Mouse (Mus musculus): ENCODE results near the gene Ahcyl1.

Gene Ahcyl1

DNA sequence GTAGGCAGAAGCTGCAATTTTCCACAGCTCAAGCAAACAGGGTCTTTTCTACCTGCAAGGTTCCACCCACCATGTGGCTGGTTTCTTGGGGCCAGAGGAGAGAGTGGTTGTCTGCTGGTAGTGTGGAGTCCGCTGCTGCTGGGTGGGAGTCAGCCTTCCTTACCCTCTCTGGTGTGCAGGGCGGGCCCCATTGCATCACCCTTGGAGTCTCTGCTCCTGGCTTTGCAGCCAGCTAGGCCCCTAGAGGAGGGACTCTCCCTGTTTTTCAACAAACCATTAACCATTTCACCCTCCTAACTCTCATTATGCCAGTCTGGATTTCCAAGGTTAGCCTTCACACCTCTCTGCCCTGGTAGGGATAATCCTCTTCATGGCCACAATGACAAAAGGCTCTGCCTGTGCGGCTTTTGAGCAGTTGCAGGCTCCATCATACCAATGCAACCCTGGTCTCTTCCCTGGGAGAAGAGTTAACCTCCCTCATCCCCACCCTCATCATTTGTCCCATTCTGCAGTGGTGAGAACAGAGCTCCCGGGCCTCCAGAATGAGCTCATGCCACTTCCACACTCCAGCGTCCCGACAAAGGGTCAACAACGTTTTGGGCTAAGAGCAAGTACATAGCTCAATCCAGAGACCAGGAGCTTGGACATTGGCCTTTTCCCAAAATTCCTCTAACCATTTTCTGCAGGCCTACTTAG, 7.5 kb upstream of the Ahcyl1 start:
- no peak for DNase-seq

DNA sequence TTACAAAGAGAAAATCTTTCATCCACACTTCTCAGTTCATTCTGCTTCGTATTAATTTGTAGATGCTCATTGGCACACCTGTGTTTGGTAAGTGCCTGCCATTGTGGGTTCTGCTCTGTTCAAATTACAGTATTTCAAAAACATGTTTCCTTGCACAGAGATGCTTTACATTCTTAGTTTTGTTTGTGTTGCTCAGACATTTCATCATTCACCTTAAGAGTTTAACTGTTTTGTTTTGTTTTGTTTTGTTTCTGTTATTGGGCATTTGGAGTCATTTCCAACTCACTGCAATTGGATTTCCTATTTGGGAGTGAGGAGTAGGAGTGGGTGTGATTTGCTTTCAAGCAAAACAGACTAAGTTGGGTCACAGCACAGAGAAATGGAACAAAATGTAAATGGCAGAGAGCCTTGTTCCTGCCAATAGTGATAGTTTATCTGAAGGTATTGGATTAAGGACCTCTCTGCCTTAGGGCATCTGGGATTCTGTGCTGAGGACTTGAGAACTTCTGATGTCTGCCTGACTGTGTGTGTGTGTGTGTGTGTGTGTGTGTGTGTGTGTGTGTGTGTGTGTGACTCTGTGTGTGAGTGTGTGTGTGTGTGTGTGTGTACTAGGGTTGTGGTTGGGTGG, 5.5 kb upstream of the Ahcyl1 start:
- no peak for DNase-seq

DNA sequence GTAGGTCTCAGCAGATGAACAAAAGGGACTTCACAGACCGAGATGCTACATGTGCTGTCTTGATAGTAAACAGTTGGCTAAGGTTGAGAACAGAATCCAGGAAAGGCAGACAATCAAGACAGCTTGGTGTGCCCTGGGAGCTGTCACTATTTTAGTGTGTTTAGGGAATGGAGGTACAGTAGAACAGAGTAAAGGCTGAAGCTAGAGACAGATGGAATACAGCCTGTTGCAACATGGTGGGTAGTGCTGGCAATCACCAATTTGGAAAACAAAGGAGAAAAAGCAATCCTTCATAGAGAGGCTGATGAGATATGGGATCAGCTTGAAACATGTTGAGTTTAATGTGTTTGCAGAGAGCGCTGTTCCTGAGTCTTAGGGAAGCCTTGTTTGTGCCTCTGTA, 4.3 kb upstream of the Ahcyl1 start:
- no peak for DNase-seq

GRCm38 (mm10) chr3:107696910-107697309, 550 bp upstream of the Ahcyl1 start:
- DNase-seq, result no peak

DNA sequence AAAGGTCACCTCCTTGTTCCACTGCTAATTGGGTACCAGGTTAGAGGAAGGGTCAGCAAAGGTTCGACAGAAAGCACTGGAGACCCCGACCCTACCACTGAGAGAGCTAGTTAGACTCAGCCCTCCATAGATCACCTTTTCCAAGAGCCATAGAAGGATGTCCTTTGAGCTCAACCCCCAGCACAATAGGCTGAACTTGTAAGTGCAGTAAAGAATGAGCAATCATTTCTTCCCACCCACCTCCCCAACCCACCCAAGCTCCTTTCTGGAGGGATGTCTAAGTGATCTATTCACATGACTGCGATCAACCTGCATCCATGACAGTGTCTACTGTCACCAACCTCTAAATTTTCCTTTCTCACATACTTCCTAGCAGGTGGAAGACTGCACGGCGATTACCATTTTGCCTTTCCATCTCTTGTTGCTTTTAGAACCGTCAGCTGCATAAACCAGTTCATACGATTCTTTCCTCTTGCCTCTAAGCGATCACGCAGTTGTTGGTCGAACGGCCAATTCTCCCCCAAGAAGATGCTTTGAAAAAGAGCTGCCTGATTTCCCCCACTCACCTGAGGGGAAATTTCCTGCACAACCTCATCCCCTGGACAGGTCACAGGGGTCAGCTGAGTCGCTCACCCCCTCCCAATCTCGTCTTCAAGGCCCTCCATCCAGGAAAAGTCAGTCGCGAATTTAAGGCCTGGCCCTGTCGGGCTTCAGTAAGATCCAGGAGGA, 977 bp downstream of the Ahcyl1 start:
- DNase-seq, result no peak

DNA sequence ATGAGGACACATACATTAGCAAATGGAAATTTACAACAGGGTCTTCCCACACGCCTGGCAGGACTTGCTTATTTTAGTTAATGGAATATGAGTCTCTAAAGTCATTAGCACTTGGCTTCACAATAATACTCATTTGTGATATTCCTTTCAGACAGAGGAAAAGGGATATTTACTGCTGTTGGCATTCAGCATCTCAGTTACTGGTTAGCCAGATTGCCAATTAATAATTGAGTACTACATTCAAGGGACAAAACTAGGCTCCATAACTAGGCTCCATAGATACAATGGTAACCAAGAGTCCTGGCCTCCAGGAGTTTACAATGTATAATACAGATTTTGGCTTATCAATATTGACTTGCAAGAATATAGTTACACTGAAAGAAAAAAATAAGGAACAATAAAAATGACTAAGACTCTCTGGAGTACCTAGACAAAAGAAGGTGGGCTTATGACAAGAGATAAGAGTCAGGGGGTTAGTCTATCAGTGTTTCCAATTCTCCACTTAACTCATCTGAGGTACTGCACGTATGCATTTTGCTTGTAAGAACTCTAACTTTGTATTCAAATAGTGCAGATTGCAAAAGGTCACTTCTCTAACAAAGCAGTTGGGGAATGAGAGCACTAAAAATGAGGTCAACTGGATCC, 2.0 kb downstream of the Ahcyl1 start:
- no peak for DNase-seq

GRCm38 (mm10) chr3:107690366-107690765, 6.0 kb downstream of the Ahcyl1 start:
- no peak for DNase-seq

DNA sequence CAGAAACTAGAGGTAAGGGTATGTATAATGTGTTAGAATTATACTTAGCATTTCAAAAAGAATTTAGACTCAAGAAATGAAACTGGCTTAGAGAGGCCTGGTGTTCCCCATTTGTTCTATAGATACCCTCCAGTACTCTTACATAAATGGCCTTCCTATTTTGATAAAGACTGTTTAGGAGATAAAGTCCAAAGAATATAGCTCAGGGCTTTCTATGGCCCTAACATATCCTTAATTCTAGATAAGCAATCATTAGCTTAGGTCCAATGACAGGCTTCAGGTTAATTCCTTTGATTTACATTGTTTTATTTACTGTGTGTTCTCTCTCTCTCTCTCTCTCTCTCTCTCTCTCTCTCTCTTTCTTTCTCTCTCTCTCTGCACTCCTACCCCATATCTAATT, 7.1 kb downstream of the Ahcyl1 start:
- no peak for DNase-seq

- no peak for DNase-seq
Observed at GRCm38 (mm10) chr3:107688236-107688635, 8.1 kb downstream of the Ahcyl1 start.

DNA sequence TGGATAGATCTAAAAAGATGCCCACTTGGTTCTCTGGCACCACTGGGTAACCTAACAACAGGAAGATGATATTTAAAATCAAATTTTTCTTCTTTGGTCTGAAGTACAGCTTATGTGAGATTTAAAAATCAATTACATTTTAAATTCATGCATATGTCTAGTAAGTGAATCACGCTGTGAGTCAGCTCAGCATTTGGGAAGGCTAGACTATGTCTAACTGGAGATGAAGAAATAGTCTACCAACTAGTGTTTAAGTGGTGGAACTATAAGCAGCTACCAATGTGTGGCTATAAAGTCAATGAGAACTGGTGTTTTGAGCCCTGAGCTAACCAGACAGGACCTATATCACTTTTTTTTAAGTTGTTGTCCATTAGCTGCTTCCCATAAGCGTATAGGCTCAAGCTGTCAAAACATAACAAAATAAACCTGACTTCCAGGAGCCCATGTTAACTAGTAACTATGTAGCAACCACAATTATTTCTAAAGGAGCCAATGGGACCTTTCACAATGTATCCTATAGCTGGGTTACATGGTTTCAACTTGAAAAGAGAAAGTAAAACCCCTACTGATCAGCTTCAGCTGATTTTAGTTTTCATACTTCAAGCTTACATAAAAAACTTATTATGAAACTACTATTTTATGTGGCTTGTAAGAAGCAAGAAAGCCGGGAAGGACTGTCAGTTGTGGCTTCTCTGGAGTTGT, 9.9 kb downstream of the Ahcyl1 start:
- no peak for DNase-seq

DNA sequence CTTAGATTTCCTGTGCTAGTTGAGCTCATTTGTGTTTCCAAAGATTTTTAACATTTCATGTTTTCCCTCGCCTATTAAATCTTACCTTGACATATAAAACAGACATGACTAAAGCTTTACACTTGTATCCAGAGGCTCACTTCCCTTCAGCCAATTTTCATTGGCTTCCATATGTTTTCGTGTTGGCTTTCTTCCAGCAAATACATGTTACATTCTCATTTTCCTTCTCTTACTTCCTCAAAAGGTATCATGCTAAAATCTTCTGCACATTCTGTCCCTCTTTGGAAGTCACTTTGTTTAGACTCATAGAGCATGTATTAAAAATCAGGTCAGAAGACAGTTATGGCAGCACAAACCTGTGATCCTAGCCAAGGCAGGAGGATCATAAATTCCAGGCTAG, 10.7 kb downstream of the Ahcyl1 start:
- no peak for DNase-seq

DNA sequence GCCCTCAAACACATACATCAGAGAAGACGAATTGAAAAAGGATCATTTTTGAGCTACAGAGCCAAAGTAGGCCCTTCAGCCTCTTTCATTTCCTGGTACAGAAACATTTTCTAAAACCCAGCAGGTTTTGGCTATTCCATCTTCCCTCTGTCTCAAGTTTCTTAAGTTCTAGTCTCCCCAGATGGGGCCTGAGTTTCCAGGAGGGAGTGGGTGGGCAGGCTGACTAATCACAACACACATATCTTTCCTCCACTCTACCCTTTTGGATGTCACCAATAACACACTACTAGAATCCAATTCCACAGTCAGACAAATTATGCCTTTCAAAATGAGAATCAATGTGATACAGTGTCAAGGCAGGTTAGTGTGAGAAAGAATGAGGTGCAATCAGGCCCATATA, 12.8 kb downstream of the Ahcyl1 start:
- DNase-seq, result no peak

GRCm38 (mm10) chr3:107680790-107681576, 15.4 kb downstream of the Ahcyl1 start:
- no peak for DNase-seq

DNA sequence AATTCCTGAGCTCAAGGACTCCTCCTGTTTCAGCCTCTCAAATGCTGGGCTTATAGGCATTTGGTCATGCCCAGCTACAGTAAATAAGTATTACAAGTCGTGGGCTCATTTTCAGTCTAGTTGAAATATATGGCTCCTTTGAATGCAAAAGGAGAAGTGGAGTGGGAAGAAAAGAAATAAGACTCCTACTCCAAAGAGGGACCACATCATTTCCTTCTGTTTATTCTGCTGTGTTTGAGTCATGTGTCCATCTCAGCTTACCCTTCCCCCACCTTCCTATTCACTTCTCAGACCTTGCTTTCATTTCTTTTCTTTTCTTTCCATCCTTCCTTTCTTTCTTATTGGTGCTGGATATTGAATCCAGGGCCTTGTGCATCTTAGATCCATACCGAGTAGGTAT, 24.9 kb downstream of the Ahcyl1 start:
- no peak for DNase-seq

DNA sequence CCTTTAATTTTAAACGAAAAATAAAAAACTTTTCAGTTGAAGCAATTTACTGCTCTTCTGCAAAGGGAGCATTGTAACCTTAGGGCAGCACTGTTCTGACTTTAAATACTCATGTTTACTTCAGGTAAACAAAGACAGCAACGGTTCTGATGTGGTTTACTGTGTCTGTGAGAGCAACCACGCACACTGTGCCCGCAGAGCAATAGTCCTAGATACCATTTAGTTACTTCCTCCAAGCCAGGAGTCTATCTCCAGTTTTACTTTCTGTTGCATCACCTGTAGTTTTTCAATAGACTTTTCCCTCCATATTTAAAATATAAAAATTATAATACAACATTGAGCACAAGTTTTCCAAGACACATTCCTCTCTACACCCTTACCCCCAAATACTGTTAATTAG, 25.9 kb downstream of the Ahcyl1 start:
- no peak for DNase-seq

- no peak for DNase-seq
Observed at GRCm38 (mm10) chr3:107668786-107669185, 27.6 kb downstream of the Ahcyl1 start.

GRCm38 (mm10) chr3:107667426-107667825, 28.9 kb downstream of the Ahcyl1 start:
- no peak for DNase-seq

DNA sequence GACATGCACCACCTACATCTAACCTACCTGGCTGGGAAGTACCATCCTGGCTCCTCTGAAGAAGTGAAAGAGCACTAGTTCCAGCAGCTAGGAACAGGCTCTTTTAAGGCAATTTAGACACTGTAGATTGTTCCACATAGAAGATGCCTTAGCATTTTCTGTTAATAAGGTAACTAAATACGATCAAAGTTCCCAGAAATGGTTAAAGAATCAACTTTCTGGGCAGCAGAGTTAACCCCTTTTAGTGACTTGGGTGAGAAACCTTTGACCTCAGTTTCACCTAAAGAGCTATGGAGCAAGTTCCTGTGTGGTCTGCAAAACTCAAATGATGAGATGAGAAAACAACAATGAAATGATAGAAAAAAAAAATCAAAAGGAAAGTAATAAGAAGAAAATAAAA, 31.7 kb downstream of the Ahcyl1 start:
- no peak for DNase-seq

DNA sequence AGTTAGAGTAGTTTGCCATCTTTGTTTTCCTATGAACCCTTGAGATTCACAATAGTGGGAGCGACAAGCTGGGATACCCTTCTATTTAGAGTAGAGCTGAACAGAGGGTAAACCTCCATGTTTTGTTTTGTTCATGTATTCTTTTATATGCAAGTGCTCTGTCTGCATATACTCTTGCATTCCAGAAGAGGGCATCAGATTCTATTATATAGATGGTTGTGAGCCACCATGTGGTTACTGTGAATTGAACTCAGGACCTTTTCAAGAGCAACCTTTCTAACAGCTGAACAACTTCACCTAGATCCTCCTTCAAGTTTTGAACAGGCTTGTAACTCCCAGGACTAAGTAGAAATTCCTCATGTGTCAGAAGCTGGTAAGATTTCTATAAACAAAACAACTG, 37.4 kb downstream of the Ahcyl1 start:
- no peak for DNase-seq

- no peak for DNase-seq
Observed at GRCm38 (mm10) chr3:107656888-107657287, 39.5 kb downstream of the Ahcyl1 start.

- DNase-seq, result no peak
Observed at GRCm38 (mm10) chr3:107656151-107656550, 40.2 kb downstream of the Ahcyl1 start.

DNA sequence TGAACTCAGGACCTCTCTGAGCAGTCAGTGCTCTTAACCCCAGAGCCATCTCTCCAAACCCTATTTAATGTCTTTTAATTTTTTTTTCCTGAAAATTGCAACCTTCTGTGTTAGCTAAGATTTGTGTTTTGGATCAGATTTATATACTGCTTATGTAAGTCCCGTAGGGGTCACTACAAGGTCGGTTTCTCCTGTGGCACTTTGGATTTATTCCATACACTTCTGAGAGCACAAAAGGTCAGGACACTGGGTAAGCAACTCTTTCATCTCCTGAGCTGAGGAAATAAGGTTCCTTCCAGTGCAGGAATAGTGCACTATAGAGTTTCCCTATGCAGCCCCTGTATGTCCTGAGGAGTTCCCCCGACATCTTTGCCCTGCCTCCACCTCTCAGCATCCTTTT, 40.9 kb downstream of the Ahcyl1 start:
- no peak for DNase-seq

All from B cell, adult 2 months (primary cell).